Mouse (Mus musculus): ENCODE data around the gene Tnfaip1.
"Not testable (repeated sequence)": the region's sequence is repeated elsewhere in the genome, so short reads cannot be mapped to it uniquely, and the experiment has no call there.

Tnfaip1 gene

GRCm38 (mm10) chr11:78536690-78537084 is 555 bp upstream of the Tnfaip1 start:
- DNase-seq (ENCODE audit: low read depth, low spot score) = no peak

- DNase-seq (ENCODE audit: low read depth, low spot score) = peak; percentile 62
Observed at GRCm38 (mm10) chr11:78535376-78536079, 604 bp downstream of the Tnfaip1 start.

- no peak for DNase-seq (ENCODE audit: low read depth, low spot score)
Observed at GRCm38 (mm10) chr11:78534516-78534915, 1.6 kb downstream of the Tnfaip1 start.

GRCm38 (mm10) chr11:78531515-78531914 is 4.6 kb downstream of the Tnfaip1 start:
- not testable (repeated sequence) for DNase-seq (ENCODE audit: low read depth, low spot score)

GRCm38 (mm10) chr11:78531046-78531445 is 5.1 kb downstream of the Tnfaip1 start:
- DNase-seq (ENCODE audit: low read depth, low spot score) = no peak

GRCm38 (mm10) chr11:78530001-78530400 is 6.1 kb downstream of the Tnfaip1 start:
- no peak for DNase-seq (ENCODE audit: low read depth, low spot score)

- DNase-seq (ENCODE audit: low read depth, low spot score) = no peak
Observed at GRCm38 (mm10) chr11:78528714-78529113, 7.4 kb downstream of the Tnfaip1 start.

- DNase-seq (ENCODE audit: low read depth, low spot score) = no peak
Observed at GRCm38 (mm10) chr11:78524838-78525237, 11.3 kb downstream of the Tnfaip1 start.

- no peak for DNase-seq (ENCODE audit: low read depth, low spot score)
Observed at GRCm38 (mm10) chr11:78523241-78523955, 12.7 kb downstream of the Tnfaip1 start.

- no peak for DNase-seq (ENCODE audit: low read depth, low spot score)
Observed at GRCm38 (mm10) chr11:78522481-78522997, 13.6 kb downstream of the Tnfaip1 start.

GRCm38 (mm10) chr11:78521880-78522279 is 14.3 kb downstream of the Tnfaip1 start:
- no peak for DNase-seq (ENCODE audit: low read depth, low spot score)

GRCm38 (mm10) chr11:78518931-78519330 is 17.2 kb downstream of the Tnfaip1 start:
- DNase-seq (ENCODE audit: low read depth, low spot score) = no peak

GRCm38 (mm10) chr11:78515549-78516325 is 20.4 kb downstream of the Tnfaip1 start:
- no peak for DNase-seq (ENCODE audit: low read depth, low spot score)

GRCm38 (mm10) chr11:78513106-78513790 is 22.9 kb downstream of the Tnfaip1 start:
- DNase-seq (ENCODE audit: low read depth, low spot score) = no peak

GRCm38 (mm10) chr11:78512025-78512957 is 23.8 kb downstream of the Tnfaip1 start, which contains the start of the genes Tmem199 and Poldip2:
TSS of gene Tmem199 (minus strand) at chr11:78512172.
TSS of gene Poldip2 (plus strand) at chr11:78512193.
- peak; percentile 90 for DNase-seq (ENCODE audit: low read depth, low spot score)

GRCm38 (mm10) chr11:78509148-78509547 is 27.0 kb downstream of the Tnfaip1 start:
- DNase-seq (ENCODE audit: low read depth, low spot score) = no peak

GRCm38 (mm10) chr11:78505430-78505829 is 30.7 kb downstream of the Tnfaip1 start:
- DNase-seq (ENCODE audit: low read depth, low spot score) = no peak

- no peak for DNase-seq (ENCODE audit: low read depth, low spot score)
Observed at GRCm38 (mm10) chr11:78502909-78503650, 33.1 kb downstream of the Tnfaip1 start, which contains the start of gene Sebox. TSS of gene Sebox (plus strand) at chr11:78503447.

GRCm38 (mm10) chr11:78501529-78501928 is 34.6 kb downstream of the Tnfaip1 start:
- DNase-seq (ENCODE audit: low read depth, low spot score) = no peak

Data from forelimb bud, embryonic 11.5 days (tissue).